Mouse (Mus musculus): ENCODE data around the gene Rab5a.

DNA sequence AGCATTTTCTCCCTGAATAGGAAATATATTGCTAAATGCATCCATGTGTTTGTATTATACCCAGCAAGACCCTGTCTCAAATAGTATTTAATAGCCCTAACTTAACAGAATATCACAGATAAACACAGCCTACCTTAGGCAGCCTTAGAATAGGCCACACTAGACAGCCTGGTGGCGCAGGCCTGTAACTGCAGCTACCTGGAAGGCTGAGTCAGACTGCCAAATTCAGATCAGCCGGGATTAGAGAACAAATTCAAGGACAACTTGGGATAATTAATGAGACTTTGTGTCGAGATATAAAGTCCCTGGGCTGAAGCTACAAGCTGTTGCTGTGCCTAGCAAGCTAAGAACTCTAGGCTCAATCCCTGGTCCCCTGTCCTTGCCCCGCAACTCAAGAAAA is 75.1 kb downstream of the Rab5a start:
- TF ChIP-seq CTCF (conservative IDR thresholded peaks at IDR 0.05; ENCODE audit: low read length), result peak; percentile 94
- TF ChIP-seq NANOG (IDR thresholded peaks at IDR 0.05; ENCODE audit: borderline replicate concordance, low read length), result no peak
- no peak for TF ChIP-seq POU5F1 (IDR thresholded peaks at IDR 0.05; ENCODE audit: borderline replicate concordance, low read length)

Measured in E14TG2a.4 (cell line).